Mouse (Mus musculus) heart, embryonic 15.5 days (tissue): ENCODE results near the gene Chst12. TPM values are rescaled to one million over a fixed set of nuclear protein-coding genes. Genes with fewer than 3 reads are reported as not detected.
"Not testable (repeated sequence)": the region's sequence is repeated elsewhere in the genome, so short reads cannot be mapped to it uniquely, and the experiment has no call there.

Source experiments
- ATAC-seq: fragments of 200-750 bp; cut with Nextera tagmentation; replicated peaks from 2 replicates; pipeline ENCODE4 v1.8.0; 2017; ENCODE audit warnings: low read depth, moderate TSS enrichment; ENCODE audit not compliant: insufficient number of reproducible peaks, insufficient read depth, low FRiP score
- H3K27ac ChIP-seq: fragments of 300-500 bp; sonication (generic); 2 replicates; pipeline ENCODE4 v1.5.1; 2015; ENCODE audit warnings: mild to moderate bottlenecking, inconsistent platforms
- H3K27me3 ChIP-seq: fragments of 300-500 bp; sonication (generic); 2 replicates; pipeline ENCODE4 v1.6.1; 2015; ENCODE audit warnings: inconsistent platforms
- H3K36me3 ChIP-seq: fragments of 300-500 bp; sonication (generic); 2 replicates; pipeline ENCODE4 v1.6.1; 2015; ENCODE audit warnings: mild to moderate bottlenecking, inconsistent platforms
- H3K4me1 ChIP-seq: fragments of 300-500 bp; sonication (generic); replicated peaks from 2 replicates; pipeline ENCODE4 v1.6.1; 2015; ENCODE audit warnings: inconsistent platforms
- H3K4me2 ChIP-seq: fragments of 300-500 bp; sonication (generic); 2 replicates; pipeline ENCODE4 v1.6.1; 2015; ENCODE audit warnings: inconsistent platforms, mild to moderate bottlenecking, moderate library complexity
- H3K4me3 ChIP-seq: fragments of 300-500 bp; sonication (generic); 2 replicates; pipeline ENCODE4 v1.5.1; 2015; ENCODE audit warnings: mild to moderate bottlenecking, inconsistent platforms
- H3K9ac ChIP-seq: fragments of 300-500 bp; sonication (generic); 2 replicates; pipeline ENCODE4 v1.6.1; 2015; ENCODE audit warnings: mild to moderate bottlenecking, inconsistent platforms
- H3K9me3 ChIP-seq: fragments of 300-500 bp; sonication (generic); replicated peaks from 2 replicates; pipeline ENCODE4 v1.6.1; 2016; ENCODE audit warnings: inconsistent platforms
- WGBS: fragments of 180-500 bp; shearing (Covaris S2); methylation state at CpG from one replicate; pipeline ENCODE4 v1.1.7; 2015; ENCODE audit warnings: mixed read lengths; 5-methylcytosine and 5-hydroxymethylcytosine counted together
- polyA plus RNA-seq: library from polyadenylated mRNA; unstranded; fragments of >200 nt; fragmentation: Nextera tagmentation; extraction: Ambion mirVana; gene quantifications from 2 replicates; pipeline ENCODE4 v1.2.1, GENCODE M21; 2015

Gene Chst12
- polyA plus RNA-seq: 12.2 and 17.4 TPM in 2 replicates

DNA sequence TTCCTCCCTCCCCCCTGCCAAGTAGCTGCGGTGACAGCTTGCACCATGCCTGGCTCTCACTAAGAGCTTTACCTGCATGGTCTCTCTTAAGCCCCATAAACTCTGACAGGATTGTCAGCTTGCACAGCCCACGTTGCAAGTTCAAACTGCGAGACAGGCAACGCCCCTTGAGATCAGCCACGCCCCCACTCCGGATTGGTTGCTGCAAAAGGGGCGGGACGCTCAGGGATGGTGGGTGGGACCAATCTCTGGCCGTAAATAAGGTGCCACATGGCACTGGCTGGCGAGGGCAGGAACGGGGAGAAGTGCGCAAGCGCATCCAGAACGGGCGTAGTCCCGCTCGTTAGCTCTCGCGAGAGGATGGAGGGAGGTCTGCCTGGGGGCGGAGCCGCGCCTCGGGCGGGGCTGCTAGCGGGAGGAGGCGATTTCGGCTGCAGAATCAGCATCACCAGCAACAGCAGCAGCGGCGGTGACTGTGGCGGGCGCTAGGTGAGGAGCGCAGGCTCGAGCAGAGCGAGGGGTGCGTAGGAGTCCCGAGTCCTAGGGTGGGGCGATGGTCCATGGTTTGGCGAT lies at the start of gene Chst12:
TSS of gene Chst12 (plus strand) at position 343 of the 573 bp plus-strand sequence.
- Histone ChIP-seq H3K9ac (peak within 1 kb of the TSS; percentile 72), H3K27me3 (no peaks in the 10 kb centered on the region), H3K9me3 (no peaks in the 10 kb centered on the region), H3K4me2 (peak within 1 kb of the TSS; percentile 92), H3K36me3 (no peaks in the 10 kb centered on the region), H3K4me3 (peak within 1 kb of the TSS; percentile 71), H3K27ac (peak within 1 kb of the TSS; percentile 68), H3K4me1 (peaks cover 46% of the 10 kb centered on the region)
- under 1% methylated on average over 38 of the region's 38 CpGs for WGBS
- ATAC-seq: peak; percentile 95

DNA sequence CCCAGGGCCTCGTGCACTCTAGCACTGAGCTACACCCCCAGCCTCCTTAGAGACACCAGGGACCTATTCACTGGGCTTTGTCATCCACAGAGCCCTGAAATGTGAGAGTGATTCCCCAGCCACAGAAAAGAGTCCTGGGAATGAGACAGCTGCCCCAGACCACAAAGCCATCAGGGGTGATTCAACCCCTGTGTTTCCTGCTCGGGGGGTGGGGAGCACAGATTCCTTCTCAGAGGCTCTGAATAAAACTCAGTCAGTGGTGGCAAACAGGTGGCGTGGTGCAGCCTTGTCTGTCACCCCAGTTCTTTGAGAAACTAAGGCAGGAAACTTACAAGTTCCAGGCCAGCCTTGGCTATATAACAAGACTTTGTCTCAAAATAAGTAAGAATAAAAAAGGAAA lies 43.9 kb upstream of the Chst12 start:
- peaks cover 4% of the 10 kb centered on the region; the same call in 1 of the 2 replicates for H3K9me3 ChIP-seq
- no peak overlapping the region for H3K9ac ChIP-seq
- H3K4me1 ChIP-seq: no peaks in the 10 kb centered on the region
- H3K4me3 ChIP-seq: no peak overlapping the region
- ATAC-seq: no peak
- no peaks in the 10 kb centered on the region for H3K36me3 ChIP-seq
- H3K27ac ChIP-seq: no peak overlapping the region
- H3K4me2 ChIP-seq: no peak overlapping the region
- WGBS: 75% methylated on average over 3 of the region's 3 CpGs
- H3K27me3 ChIP-seq: no peaks in the 10 kb centered on the region

DNA sequence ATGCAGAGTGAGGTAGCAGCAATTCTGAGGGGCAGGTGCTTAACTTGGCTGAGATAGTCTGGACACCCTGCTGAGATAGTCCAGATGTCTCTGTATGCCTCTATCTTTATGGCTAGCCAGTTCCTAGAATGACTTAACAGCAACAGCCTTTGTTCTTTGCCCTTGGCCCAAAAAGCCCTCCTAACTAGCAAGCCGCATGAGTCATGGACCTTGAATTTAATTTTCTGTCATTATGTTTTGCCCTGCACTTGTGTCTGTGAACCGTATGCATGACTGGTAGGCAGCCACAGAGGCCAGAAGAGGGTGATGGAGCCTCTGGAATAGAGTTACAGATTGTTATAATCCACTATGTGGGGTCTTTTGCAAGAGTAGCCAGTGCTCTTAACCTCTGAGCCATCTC lies 42.2 kb upstream of the Chst12 start:
- H3K4me2 ChIP-seq, H3K27ac ChIP-seq, H3K9me3 ChIP-seq, H3K9ac ChIP-seq, H3K36me3 ChIP-seq, H3K4me3 ChIP-seq, H3K4me1 ChIP-seq, ATAC-seq, H3K27me3 ChIP-seq: not testable (repeated sequence)
- WGBS: 70% methylated on average over 2 of the region's 2 CpGs

DNA sequence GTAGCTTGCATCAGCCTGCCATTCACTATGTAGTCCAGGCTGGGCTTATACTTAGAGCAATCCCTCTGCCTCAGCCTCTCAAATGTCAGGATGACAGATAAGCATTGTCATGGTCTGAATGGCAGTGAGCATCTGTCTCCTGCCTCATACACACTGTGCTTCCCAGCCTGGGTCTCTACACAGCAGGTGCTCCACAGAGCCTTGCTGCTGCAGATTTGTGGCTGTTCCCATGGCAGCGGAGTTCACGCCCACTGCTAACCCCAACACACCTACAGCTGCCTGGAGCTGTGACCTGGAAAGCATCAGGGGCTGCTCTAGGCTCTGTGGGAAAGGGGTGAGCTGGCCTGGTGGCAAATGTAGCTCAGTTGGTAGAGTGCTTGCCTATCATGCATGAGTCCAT lies 40.4 kb upstream of the Chst12 start:
- Histone ChIP-seq H3K4me3 (no peak overlapping the region), H3K27me3 (no peaks in the 10 kb centered on the region), H3K9ac (no peak overlapping the region), H3K36me3 (no peaks in the 10 kb centered on the region), H3K9me3 (peaks cover 4% of the 10 kb centered on the region; the same call in 1 of the 2 replicates), H3K27ac (no peak overlapping the region), H3K4me1 (no peaks in the 10 kb centered on the region), H3K4me2 (no peak overlapping the region)
- WGBS: 77% methylated on average over 2 of the region's 2 CpGs
- no peak for ATAC-seq

DNA sequence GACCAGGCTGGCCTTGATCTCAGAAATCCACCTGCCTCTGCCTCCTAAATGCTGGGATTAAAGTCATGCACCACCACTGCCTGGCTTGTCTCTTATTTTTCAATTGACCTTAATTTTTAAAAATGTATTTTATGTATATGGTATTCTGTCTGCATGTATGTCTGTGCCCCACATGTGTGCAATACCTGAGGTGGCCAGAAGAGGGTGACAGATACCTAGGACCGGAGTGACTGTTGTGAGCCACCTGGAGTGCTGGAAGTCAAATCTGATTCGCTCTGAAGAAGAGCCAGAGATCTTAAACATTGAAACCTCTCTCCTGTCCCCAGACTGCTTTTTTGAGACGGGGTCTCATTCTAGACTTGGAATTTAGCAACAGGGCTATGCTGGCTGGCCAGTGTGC lies 33.0 kb upstream of the Chst12 start:
- H3K4me3 ChIP-seq: no peak overlapping the region
- no peak overlapping the region for H3K27ac ChIP-seq
- H3K4me1 ChIP-seq: no peaks in the 10 kb centered on the region
- no peaks in the 10 kb centered on the region for H3K27me3 ChIP-seq
- H3K9ac ChIP-seq: no peak overlapping the region
- no peaks in the 10 kb centered on the region for H3K9me3 ChIP-seq
- no peak for ATAC-seq
- H3K36me3 ChIP-seq: no peaks in the 10 kb centered on the region
- no peak overlapping the region for H3K4me2 ChIP-seq
- WGBS: 81% methylated on average over 3 of the region's 3 CpGs

DNA sequence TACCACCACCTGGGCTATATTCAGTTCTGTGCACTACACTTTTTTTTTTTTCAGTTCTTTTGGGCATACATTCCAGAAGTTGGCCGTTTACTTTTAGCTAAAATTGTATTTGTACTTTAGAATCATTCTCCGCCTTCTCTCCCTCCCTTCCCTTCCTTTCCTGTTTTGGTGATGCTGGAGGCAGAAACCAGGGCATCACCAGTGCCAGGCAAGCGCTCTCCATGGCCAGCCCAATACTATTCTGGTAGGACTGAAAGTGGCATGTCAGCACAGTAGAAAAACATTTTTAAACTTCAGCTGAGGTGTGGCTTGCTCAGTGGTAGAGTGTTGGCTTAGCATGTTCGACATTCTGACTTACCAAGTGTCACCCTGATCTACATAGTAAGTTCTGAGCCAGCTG lies 23.9 kb upstream of the Chst12 start:
- Histone ChIP-seq H3K9ac (no peak overlapping the region), H3K4me1 (no peaks in the 10 kb centered on the region), H3K4me3 (no peak overlapping the region), H3K27me3 (peaks cover 8% of the 10 kb centered on the region), H3K9me3 (no peaks in the 10 kb centered on the region), H3K4me2 (no peak overlapping the region), H3K36me3 (no peaks in the 10 kb centered on the region), H3K27ac (no peak overlapping the region)
- no peak for ATAC-seq
- 72% methylated on average over 4 of the region's 4 CpGs for WGBS

DNA sequence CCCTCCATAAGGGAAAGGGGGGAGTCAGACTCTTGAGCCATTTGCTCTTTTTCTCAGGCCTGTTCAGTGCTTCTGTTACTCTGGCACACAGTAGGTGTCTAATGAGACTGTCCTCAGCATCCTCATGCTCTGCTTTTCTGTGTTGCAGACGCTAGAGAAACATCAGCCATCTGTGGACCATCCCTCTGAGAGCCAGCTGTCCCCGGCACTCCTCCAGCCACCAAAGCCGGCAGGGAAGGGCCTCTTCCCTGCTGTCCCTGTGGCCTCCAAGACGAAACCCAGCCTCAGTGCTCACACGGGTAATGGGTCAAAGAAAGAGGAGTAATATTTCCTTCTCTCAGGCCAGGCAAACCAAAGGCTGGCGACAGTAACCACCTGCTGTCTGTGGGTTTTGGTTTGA lies 14.2 kb upstream of the Chst12 start:
- WGBS: 62% methylated on average over 6 of the region's 6 CpGs

DNA sequence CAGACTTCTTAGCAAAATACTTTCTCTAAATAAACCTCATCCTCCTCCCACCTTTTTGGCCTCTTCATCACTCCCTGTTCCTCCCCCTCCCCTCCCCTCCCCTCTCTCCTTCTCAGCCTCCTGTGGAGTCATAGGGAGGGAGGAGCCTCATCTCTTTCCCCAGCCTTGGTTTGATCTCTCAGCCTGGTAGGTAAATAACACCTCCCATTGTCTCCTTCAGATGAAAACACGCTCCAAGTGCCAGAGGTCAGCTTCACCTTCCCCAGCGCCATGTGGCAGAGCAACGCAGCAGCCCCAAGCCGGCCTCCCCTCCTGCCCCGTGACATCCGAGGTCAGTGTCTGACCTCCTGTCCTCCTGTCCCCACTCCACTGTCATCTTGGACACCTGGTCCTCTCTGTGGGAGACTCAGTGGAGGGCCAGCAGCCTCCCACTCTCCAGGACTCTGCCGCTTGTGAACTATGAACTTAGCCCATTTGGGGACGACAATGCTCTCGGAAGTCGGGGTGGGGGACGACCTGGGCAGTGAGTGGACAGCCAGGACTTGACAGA lies 12.6 kb upstream of the Chst12 start:
- Histone ChIP-seq H3K27ac (no peak overlapping the region), H3K9me3 (no peaks in the 10 kb centered on the region), H3K9ac (no peak overlapping the region), H3K4me1 (no peaks in the 10 kb centered on the region), H3K4me2 (no peak overlapping the region), H3K4me3 (no peak overlapping the region), H3K36me3 (no peaks in the 10 kb centered on the region), H3K27me3 (0 out of 2 replicates have a peak, but pooled peaks cover 8% of the 10 kb centered on the region)
- no peak for ATAC-seq
- WGBS: 28% methylated on average over 11 of the region's 11 CpGs

More for the DNA sequence above, 14.2 kb upstream of the Chst12 start:
- no peaks in the 10 kb centered on the region for H3K36me3 ChIP-seq
- ATAC-seq: no peak
- H3K9me3 ChIP-seq: no peaks in the 10 kb centered on the region
- H3K4me2 ChIP-seq: no peak overlapping the region
- H3K9ac ChIP-seq: no peak overlapping the region
- no peak overlapping the region for H3K4me3 ChIP-seq
- no peak overlapping the region for H3K27ac ChIP-seq
- peaks cover 19% of the 10 kb centered on the region for H3K27me3 ChIP-seq
- no peaks in the 10 kb centered on the region for H3K4me1 ChIP-seq

DNA sequence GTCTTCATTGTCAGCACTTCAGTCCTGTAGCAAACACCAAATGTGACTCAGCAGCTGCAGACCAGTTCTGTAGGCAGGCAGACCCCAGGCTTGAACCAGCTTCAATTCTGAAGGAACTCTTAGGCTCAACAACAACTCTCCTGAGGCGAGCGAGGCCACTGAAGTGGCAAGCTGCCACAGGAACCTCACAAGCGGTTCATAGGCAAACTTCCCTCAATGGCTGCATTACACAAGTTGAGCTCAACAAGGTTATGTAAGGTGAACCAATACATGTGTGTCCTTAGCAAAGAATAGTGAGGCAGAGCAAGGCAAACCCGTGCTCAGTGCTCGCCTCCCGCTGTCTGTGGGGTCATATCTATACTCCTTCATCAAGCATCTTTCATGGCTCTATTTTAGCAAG lies 7.2 kb upstream of the Chst12 start:
- Histone ChIP-seq H3K4me2 (no peak overlapping the region), H3K4me1 (peaks cover 8% of the 10 kb centered on the region), H3K9ac (no peak overlapping the region), H3K27me3 (no peaks in the 10 kb centered on the region), H3K36me3 (no peaks in the 10 kb centered on the region), H3K9me3 (no peaks in the 10 kb centered on the region), H3K27ac (no peak overlapping the region), H3K4me3 (no peak overlapping the region)
- ATAC-seq: no peak
- WGBS: 72% methylated on average over 6 of the region's 6 CpGs

DNA sequence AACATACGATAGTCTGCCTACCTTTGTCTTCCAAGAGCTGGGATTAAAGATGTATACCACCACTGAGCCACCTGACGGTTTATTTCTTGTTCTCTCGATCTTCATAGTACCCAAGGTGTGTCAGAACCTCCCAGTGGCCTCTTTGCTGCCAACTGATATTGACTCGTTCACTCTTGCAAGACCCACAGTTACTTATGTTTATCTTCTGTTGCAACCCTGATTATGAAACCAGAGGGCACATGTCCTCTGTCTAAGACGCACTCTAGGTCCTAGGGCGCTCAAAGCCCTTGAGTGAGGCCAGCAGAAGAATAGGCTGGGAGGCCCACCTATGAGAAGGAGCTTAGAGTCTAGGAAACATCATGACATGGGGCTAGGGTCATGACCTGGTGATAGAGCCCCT lies 4.6 kb upstream of the Chst12 start:
- H3K4me1 ChIP-seq: peaks cover 25% of the 10 kb centered on the region
- H3K4me2 ChIP-seq: no peak overlapping the region
- H3K4me3 ChIP-seq: no peak overlapping the region
- no peak overlapping the region for H3K9ac ChIP-seq
- H3K27ac ChIP-seq: no peak overlapping the region
- no peaks in the 10 kb centered on the region for H3K27me3 ChIP-seq
- 78% methylated on average over 6 of the region's 6 CpGs for WGBS
- ATAC-seq: no peak
- no peaks in the 10 kb centered on the region for H3K9me3 ChIP-seq
- no peaks in the 10 kb centered on the region for H3K36me3 ChIP-seq

DNA sequence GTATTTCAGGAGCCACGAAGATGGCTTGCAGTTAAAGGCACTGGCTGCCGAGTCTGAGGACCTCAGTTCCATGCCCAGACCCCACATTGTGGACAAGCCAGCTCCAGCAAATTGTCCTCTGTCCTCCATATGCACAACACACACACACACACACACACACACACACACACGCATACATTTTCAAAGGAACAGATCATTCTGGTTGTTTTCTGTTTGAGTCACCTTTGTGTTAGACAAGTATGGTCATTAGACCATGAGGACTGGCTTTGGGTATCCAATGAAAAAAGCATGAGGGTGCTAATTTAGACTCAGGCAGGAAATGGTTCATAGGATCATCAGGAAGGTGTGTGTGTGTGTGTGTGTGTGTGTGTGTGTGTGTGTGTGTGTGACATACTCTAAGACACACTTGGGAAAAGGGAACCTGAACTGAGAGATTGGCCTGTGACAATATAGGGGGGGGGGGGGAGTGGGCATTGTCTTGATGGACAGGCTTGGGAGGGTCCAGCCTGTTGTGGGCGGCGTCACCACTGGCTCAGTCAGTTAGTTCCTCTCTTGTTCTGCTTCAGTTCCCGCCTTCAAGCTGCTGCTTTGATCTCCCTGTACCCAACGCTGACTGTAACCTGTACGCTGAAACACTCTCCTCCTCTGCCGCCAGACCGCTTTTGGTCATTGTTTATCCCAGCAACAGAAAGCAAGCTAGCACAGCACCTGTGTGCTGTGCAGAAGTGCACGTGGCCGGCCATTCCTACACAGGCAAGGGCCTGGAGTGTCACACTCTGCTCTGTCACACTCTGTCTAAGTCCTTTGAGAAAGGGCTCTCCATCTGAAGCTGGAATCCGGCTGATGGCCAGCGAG lies 3.1 kb upstream of the Chst12 start:
- Histone ChIP-seq H3K27me3 (no peaks in the 10 kb centered on the region), H3K9ac (peak overlapping the region; percentile 45), H3K4me2 (peak overlapping the region; percentile 60), H3K9me3 (no peaks in the 10 kb centered on the region), H3K27ac (peak overlapping the region; percentile 52; the same call in 1 of the 2 replicates), H3K4me3 (peak overlapping the region; percentile 31), H3K4me1 (peaks cover 37% of the 10 kb centered on the region), H3K36me3 (no peaks in the 10 kb centered on the region)
- WGBS: 22% methylated on average over 14 of the region's 14 CpGs
- ATAC-seq: no peak
